Mouse (Mus musculus) adrenal gland, adult 2 months (tissue): ENCODE results near the gene Hcrtr2. TPM values are rescaled to one million over a fixed set of nuclear protein-coding genes. Genes with fewer than 3 reads are reported as not detected.

Source experiments
- DNase-seq: peaks from one replicate; pipeline ENCODE4 v3.0.0; 2021
- long read RNA-seq: library from polyadenylated mRNA; stranded (forward); transcript quantifications from one replicate; pipeline ENCODE4 v2.0.0, GENCODE M21; 2021
- polyA plus RNA-seq: library from polyadenylated mRNA; depleted of rRNA; stranded (reverse); fragments of >200 nt; gene quantifications from 2 replicates; pipeline ENCODE4 v1.2.3, GENCODE M21; 2012; rRNA removed
- total RNA-seq, 2 experiments: library from RNA; stranded (reverse); gene quantifications; 2 replicates each; pipeline ENCODE4 v1.2.3; 2021

Hcrtr2 gene
- total RNA-seq, result under 1 TPM; 0.14 to 0.26 TPM
- 0.04 and 0.06 TPM in 2 replicates for polyA plus RNA-seq
- long read RNA-seq, result 0 reads

GRCm38 (mm10) chr9:76323756-76324155 is at the start of gene Hcrtr2:
Gene Hcrtr2, minus strand, starts transcription at chr9:76323856.
- no peak for DNase-seq

GRCm38 (mm10) chr9:76364874-76365273 is 41.2 kb upstream of the Hcrtr2 start:
- DNase-seq, result no peak

GRCm38 (mm10) chr9:76360374-76360773 is 36.7 kb upstream of the Hcrtr2 start:
- no peak for DNase-seq

GRCm38 (mm10) chr9:76352346-76352745 is 28.7 kb upstream of the Hcrtr2 start:
- DNase-seq, result no peak

GRCm38 (mm10) chr9:76347298-76347697 is 23.6 kb upstream of the Hcrtr2 start:
- no peak for DNase-seq

- DNase-seq, result no peak
Measured at GRCm38 (mm10) chr9:76331081-76331480, 7.4 kb upstream of the Hcrtr2 start.

- peak; percentile 25 for DNase-seq
Measured at GRCm38 (mm10) chr9:76323186-76323701, 412 bp downstream of the Hcrtr2 start.

GRCm38 (mm10) chr9:76322122-76323052 is 1.3 kb downstream of the Hcrtr2 start:
- peak; percentile 5 for DNase-seq

GRCm38 (mm10) chr9:76321589-76321988 is 2.1 kb downstream of the Hcrtr2 start:
- no peak for DNase-seq

GRCm38 (mm10) chr9:76320755-76321154 is 2.9 kb downstream of the Hcrtr2 start:
- DNase-seq, result no peak

GRCm38 (mm10) chr9:76318302-76318701 is 5.4 kb downstream of the Hcrtr2 start:
- no peak for DNase-seq

GRCm38 (mm10) chr9:76315096-76315495 is 8.6 kb downstream of the Hcrtr2 start:
- DNase-seq, result no peak

GRCm38 (mm10) chr9:76313921-76314320 is 9.7 kb downstream of the Hcrtr2 start:
- no peak for DNase-seq

- DNase-seq, result no peak
Measured at GRCm38 (mm10) chr9:76312221-76312620, 11.4 kb downstream of the Hcrtr2 start.

GRCm38 (mm10) chr9:76291384-76291783 is 32.3 kb downstream of the Hcrtr2 start:
- no peak for DNase-seq

- DNase-seq, result no peak
Measured at GRCm38 (mm10) chr9:76270886-76271285, 52.8 kb downstream of the Hcrtr2 start.

GRCm38 (mm10) chr9:76257731-76258130 is 65.9 kb downstream of the Hcrtr2 start:
- DNase-seq, result no peak

- DNase-seq, result no peak
Measured at GRCm38 (mm10) chr9:76252544-76252943, 71.1 kb downstream of the Hcrtr2 start.

- DNase-seq, result no peak
Measured at GRCm38 (mm10) chr9:76252109-76252508, 71.5 kb downstream of the Hcrtr2 start.

- DNase-seq, result no peak
Measured at GRCm38 (mm10) chr9:76242322-76242721, 81.3 kb downstream of the Hcrtr2 start.

GRCm38 (mm10) chr9:76237946-76238345 is 85.7 kb downstream of the Hcrtr2 start:
- no peak for DNase-seq

- DNase-seq, result peak; percentile 27
Measured at GRCm38 (mm10) chr9:76237243-76237642, 86.4 kb downstream of the Hcrtr2 start.

GRCm38 (mm10) chr9:76236626-76237025 is 87.0 kb downstream of the Hcrtr2 start:
- DNase-seq, result peak; percentile 70
